Mouse (Mus musculus) bone marrow macrophage, adult 2 months (primary cell): ENCODE results near the gene Vamp3.

ENCODE experiments used
- CTCF ChIP-seq: IDR thresholded peaks from 2 replicates; pipeline ENCODE4 v1.5.1; 2012; ENCODE audit warnings: low read depth, mild to moderate bottlenecking, low read length, moderate library complexity
- POLR2A ChIP-seq: IDR thresholded peaks from 2 replicates; pipeline ENCODE4 v1.6.1; 2012; ENCODE audit warnings: mild to moderate bottlenecking, low read depth, low read length, borderline replicate concordance

- no peak for TF ChIP-seq CTCF
- no peak for TF ChIP-seq POLR2A
These were observed 14.5 kb downstream of the Vamp3 start for GRCm38 (mm10) chr4:151043281-151043680.
